Mouse (Mus musculus) limb, embryonic 13.5 days (tissue): Measurements from ENCODE around the gene Adipoq. TPM values are rescaled to one million over a fixed set of nuclear protein-coding genes. Genes with fewer than 3 reads are reported as not detected.
A peak's percentile ranks its signal among the peaks of the same experiment; 100 is the strongest.

Experiments
- ATAC-seq: fragments of 200-750 bp; cut with Nextera tagmentation; 2 replicates; pipeline ENCODE4 v1.8.0; 2017; ENCODE audit warnings: low read depth, moderate number of reproducible peaks, moderate TSS enrichment; ENCODE audit not compliant: low FRiP score
- H3K27ac ChIP-seq: fragments of 300-500 bp; sonication (generic); 2 replicates; pipeline ENCODE4 v1.5.1; 2015; ENCODE audit warnings: inconsistent platforms, mild to moderate bottlenecking, moderate library complexity
- H3K27me3 ChIP-seq: fragments of 300-500 bp; sonication (generic); 2 replicates; pipeline ENCODE4 v1.6.1; 2015; ENCODE audit warnings: mild to moderate bottlenecking, inconsistent platforms
- H3K36me3 ChIP-seq: fragments of 300-500 bp; sonication (generic); 2 replicates; pipeline ENCODE4 v1.6.1; 2015; ENCODE audit warnings: inconsistent platforms, mild to moderate bottlenecking, moderate library complexity
- H3K4me1 ChIP-seq: fragments of 300-500 bp; sonication (generic); 2 replicates; pipeline ENCODE4 v1.6.1; 2015; ENCODE audit warnings: inconsistent platforms
- H3K4me2 ChIP-seq: fragments of 300-500 bp; sonication (generic); replicated peaks from 2 replicates; pipeline ENCODE4 v1.6.1; 2015; ENCODE audit warnings: inconsistent platforms, mild to moderate bottlenecking, moderate library complexity
- H3K4me3 ChIP-seq: fragments of 300-500 bp; sonication (generic); 2 replicates; pipeline ENCODE4 v1.5.1; 2015; ENCODE audit warnings: moderate library complexity, mild to moderate bottlenecking, inconsistent platforms
- H3K9ac ChIP-seq: fragments of 300-500 bp; sonication (generic); 2 replicates; pipeline ENCODE4 v1.6.1; 2015; ENCODE audit warnings: mild to moderate bottlenecking, inconsistent platforms
- H3K9me3 ChIP-seq: fragments of 300-500 bp; sonication (generic); 2 replicates; pipeline ENCODE4 v1.6.1; 2016; ENCODE audit warnings: inconsistent platforms
- WGBS: fragments of 180-500 bp; shearing (Covaris S2); methylation state at CpG from one replicate; pipeline ENCODE4 v1.1.7; 2015; 5-methylcytosine and 5-hydroxymethylcytosine counted together
- polyA plus RNA-seq: library from polyadenylated mRNA; unstranded; fragments of >200 nt; fragmentation: Nextera tagmentation; extraction: Ambion mirVana; gene quantifications from 2 replicates; pipeline ENCODE4 v1.2.1, GENCODE M21; 2015

The Adipoq gene
- polyA plus RNA-seq, 1 experiment from 2014 or later: 0.11 TPM

DNA sequence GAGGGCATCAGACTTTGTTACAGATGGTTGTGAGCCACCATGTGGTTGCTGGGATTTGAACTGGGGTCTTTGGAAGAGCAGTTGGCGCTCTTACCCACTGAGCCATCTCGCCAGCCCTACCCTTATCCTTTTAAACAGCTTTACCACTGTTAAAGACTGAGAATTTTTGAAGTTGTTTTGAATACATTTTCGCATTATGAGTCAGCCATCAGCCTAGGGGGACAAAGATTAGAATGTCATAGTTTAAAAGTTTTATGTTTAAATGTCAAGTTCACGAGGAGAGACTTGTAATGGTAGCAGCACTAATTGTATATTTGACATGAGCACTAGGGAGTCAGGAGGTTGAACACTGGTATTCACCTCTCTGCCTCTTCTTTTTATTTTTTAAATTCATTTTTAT, 23.2 kb upstream of the Adipoq start:
- Histone ChIP-seq H3K4me3 (no peak overlapping the region), H3K4me2 (no peak overlapping the region), H3K9ac (no peak overlapping the region), H3K9me3 (no peaks in the 10 kb centered on the region), H3K27me3 (no peaks in the 10 kb centered on the region), H3K4me1 (peaks cover 7% of the 10 kb centered on the region), H3K27ac (no peak overlapping the region), H3K36me3 (peaks cover 47% of the 10 kb centered on the region)
- ATAC-seq: no peak
- 93% methylated on average over 4 of the region's 4 CpGs for WGBS

DNA sequence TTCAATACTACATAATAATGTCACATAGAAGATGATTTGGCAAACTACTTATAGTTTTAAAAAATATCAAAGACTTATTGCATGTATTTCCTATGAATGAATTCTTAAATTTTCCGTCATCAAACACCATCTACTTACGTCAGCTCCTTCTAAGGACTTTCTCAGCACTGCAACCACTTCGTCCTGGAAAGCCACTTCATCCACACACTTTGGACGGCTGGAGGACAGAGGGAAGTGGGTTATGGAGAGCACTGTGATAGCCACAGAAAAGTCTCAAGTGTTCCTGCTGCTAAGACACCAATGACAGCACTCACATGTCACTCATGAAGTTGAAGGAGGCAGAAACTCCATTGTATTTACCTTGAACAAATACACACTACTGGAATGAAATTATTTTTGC, 21.9 kb upstream of the Adipoq start:
- no peak overlapping the region for H3K9ac ChIP-seq
- H3K4me3 ChIP-seq: no peak overlapping the region
- H3K9me3 ChIP-seq: no peaks in the 10 kb centered on the region
- no peak overlapping the region for H3K4me2 ChIP-seq
- H3K27me3 ChIP-seq: no peaks in the 10 kb centered on the region
- peaks cover 42% of the 10 kb centered on the region for H3K36me3 ChIP-seq
- 92% methylated on average over 4 of the region's 4 CpGs for WGBS
- H3K27ac ChIP-seq: no peak overlapping the region
- H3K4me1 ChIP-seq: peaks cover 14% of the 10 kb centered on the region
- ATAC-seq: no peak

DNA sequence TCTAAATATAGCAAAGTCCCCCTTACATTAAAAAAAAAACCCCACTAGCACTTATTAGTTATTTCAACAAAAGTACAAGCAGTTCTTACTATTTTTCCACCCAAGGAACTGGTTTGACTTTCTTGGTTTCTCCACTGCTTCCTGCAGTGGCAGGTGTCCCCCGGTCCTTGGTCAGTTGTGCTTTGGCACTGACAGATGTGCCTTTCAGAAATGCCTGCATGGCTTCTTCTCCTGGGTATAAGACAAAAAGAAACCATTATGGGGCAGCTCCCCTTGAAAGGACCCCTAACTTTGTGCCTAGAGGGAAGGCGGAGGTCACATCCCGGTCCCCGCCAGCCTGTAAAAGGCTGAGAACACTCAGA, 19.0 kb upstream of the Adipoq start:
- peak overlapping the region; percentile 86 for H3K4me2 ChIP-seq
- WGBS: under 1% methylated on average over 4 of the region's 4 CpGs
- no peaks in the 10 kb centered on the region for H3K27me3 ChIP-seq
- peaks cover 19% of the 10 kb centered on the region for H3K36me3 ChIP-seq
- peak overlapping the region; percentile 89 for H3K9ac ChIP-seq
- ATAC-seq: peak; percentile 20; the same call in 1 of the 2 replicates
- peak overlapping the region; percentile 75 for H3K4me3 ChIP-seq
- H3K27ac ChIP-seq: peak overlapping the region; percentile 98
- no peaks in the 10 kb centered on the region for H3K9me3 ChIP-seq
- peaks cover 14% of the 10 kb centered on the region for H3K4me1 ChIP-seq

DNA sequence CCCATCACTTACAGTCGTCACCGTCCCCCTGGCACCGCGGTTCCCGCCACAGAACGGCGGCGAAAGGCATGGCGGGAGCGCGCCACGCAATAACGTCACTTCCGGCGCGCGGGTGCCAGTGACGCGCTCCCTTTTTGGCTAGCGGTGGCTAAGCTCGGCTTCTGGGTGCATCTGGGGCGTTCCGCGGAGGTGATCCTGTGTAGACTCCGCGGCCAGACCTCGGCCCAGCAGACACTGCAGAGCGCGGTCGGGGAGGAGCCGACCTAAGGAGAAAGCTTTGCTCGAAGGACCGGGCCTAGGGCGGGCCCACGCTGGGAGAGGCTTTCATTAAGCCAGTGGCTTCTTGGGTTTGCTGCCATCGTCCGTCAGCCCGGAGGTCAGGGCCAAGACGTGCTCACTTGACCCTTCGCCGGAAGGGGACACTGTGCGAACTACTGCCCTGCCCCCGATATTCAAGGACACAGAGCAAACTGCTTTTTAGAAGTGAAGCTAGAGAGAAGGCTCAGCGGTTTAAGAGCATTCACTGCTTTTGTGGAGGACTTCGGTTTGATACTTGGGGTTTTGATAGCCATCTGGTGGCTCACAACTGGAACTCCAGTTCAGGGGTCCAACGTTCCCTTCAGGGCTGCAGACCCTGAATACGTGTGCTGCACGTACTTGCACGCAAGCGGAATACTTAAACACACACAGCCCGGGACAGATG, 18.5 kb upstream of the Adipoq start, which contains the start of gene Rfc4:
TSS of gene Rfc4 (minus strand) at position 65 of the 703 bp plus-strand sequence.
- H3K9me3 ChIP-seq: no peaks in the 10 kb centered on the region
- H3K9ac ChIP-seq: peak within 1 kb of the TSS; percentile 89
- peak within 1 kb of the TSS; percentile 75 for H3K4me3 ChIP-seq
- H3K4me2 ChIP-seq: peak within 1 kb of the TSS; percentile 86
- peak within 1 kb of the TSS; percentile 98 for H3K27ac ChIP-seq
- peaks cover 13% of the 10 kb centered on the region for H3K36me3 ChIP-seq
- ATAC-seq: peak; percentile 93
- no peaks in the 10 kb centered on the region for H3K27me3 ChIP-seq
- WGBS: under 1% methylated on average over 51 of the region's 51 CpGs
- H3K4me1 ChIP-seq: peaks cover 14% of the 10 kb centered on the region

DNA sequence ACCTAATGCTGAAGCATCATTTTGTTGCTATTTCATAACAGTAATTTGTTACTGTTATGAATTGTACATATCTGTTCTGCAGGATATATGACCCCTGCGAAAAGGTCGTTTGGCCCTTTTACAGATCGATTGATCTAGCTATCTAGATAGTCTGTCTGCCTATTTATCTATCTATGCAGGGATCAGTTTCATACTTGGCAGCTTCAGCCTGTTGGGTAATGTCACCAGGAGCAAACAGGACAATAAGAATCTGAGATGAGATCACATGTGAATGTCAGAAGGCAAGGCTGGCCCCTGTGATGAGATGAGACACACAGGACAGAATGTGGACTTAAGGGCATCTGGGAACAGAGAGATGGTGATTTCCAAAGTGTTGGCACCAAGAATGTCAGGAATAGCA, 16.0 kb upstream of the Adipoq start:
- H3K4me3 ChIP-seq: no peak overlapping the region
- H3K36me3 ChIP-seq: no peaks in the 10 kb centered on the region
- no peaks in the 10 kb centered on the region for H3K27me3 ChIP-seq
- no peak overlapping the region for H3K4me2 ChIP-seq
- H3K4me1 ChIP-seq: peaks cover 14% of the 10 kb centered on the region
- H3K27ac ChIP-seq: no peak overlapping the region
- 90% methylated on average over 3 of the region's 3 CpGs for WGBS
- ATAC-seq: no peak
- H3K9ac ChIP-seq: no peak overlapping the region
- H3K9me3 ChIP-seq: no peaks in the 10 kb centered on the region

DNA sequence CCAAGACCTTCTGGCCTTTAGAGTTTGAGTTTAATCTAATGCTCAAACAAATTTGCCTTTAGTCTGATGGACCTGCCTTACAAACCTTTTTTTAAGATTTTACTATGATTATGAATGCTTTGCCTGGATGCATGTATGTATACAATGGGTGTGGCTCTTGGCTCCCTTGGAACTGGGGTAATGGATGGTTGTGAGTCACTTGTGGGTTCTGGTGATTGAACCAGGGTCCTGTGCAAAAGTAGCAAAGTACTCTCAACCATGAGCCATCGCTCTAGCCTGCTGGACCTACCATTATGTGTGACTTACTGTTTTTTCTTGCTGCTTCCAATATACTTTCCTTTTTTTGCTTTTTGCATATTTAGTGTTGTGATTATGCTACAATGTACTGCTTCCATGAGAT, 14.0 kb upstream of the Adipoq start:
- H3K9me3 ChIP-seq: no peaks in the 10 kb centered on the region
- 90% methylated on average over 1 of the region's 1 CpGs for WGBS
- ATAC-seq: no peak
- H3K27ac ChIP-seq: no peak overlapping the region
- H3K4me1 ChIP-seq: peaks cover 7% of the 10 kb centered on the region
- no peak overlapping the region for H3K9ac ChIP-seq
- no peaks in the 10 kb centered on the region for H3K27me3 ChIP-seq
- no peaks in the 10 kb centered on the region for H3K36me3 ChIP-seq
- no peak overlapping the region for H3K4me3 ChIP-seq
- no peak overlapping the region for H3K4me2 ChIP-seq

DNA sequence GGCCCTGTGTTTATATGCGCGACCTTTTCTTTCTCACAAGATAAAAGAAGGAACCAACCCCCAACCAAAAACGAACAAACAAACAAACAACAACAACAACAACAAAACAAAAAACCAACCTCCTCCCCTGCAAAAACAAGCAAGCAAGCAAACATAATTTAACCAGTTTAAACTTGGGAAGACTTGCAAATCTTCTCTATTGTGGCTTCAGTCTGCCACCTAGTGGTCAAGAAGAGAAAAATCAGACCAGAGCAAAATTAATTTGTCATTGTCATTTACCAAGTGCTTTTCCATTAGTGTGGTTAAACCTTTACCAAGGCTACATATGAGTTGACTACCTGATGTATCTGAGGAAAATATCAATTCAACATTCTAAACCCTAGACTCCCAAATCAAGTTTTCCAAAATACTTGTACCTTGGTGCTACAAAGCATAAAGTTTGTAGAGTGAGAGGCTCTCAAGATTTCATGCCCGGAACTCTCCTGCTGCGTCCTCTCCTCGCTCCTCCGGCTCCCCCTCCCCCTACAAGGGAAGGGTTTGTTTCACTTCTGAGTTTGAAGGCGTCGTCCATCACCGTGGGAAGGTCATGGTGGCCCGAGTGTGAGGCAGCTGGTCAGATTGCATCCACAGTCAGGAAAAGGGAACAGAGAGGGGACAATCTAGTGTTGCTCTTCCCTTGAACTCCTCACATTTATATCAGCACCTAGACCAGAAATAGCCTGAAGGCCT, 10.8 kb upstream of the Adipoq start:
- H3K36me3 ChIP-seq: no peaks in the 10 kb centered on the region
- no peaks in the 10 kb centered on the region for H3K27me3 ChIP-seq
- H3K27ac ChIP-seq: no peak overlapping the region
- H3K9me3 ChIP-seq: no peaks in the 10 kb centered on the region
- H3K4me2 ChIP-seq: no peak overlapping the region
- no peak for ATAC-seq
- H3K9ac ChIP-seq: no peak overlapping the region
- no peak overlapping the region for H3K4me3 ChIP-seq
- WGBS: 21% methylated on average over 11 of the region's 11 CpGs
- H3K4me1 ChIP-seq: no peaks in the 10 kb centered on the region

DNA sequence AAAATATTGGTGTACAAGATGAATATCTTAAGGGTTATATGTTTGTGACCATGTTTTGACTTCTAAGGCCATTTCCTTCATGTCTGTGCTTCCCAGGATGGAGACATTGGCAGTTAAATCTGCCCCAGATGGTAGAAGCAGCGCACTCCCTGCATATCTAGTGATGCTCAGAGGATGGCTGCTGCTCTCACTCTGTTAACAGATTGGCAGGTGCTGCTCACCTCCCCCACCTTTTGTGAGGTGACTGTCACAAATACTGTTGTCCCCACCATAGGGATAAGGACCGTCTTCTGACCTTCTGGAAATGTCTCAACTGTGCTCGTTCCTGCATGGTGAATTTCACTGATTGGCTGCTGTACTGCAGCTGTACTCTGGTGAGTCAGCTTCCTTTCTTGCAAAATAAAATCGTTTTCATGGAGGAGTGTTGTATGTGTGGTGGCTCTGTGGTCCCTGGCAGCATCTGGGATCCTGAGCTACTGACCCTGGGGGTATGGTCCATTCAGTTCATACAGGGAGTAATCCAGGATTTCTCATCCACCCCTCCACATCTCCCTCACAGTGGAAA, 9.8 kb upstream of the Adipoq start:
- H3K27ac ChIP-seq: no peak overlapping the region
- H3K27me3 ChIP-seq: no peaks in the 10 kb centered on the region
- H3K4me3 ChIP-seq: no peak overlapping the region
- no peak overlapping the region for H3K4me2 ChIP-seq
- ATAC-seq: no peak
- WGBS: 59% methylated on average over 4 of the region's 4 CpGs
- H3K4me1 ChIP-seq: no peaks in the 10 kb centered on the region
- no peak overlapping the region for H3K9ac ChIP-seq
- H3K9me3 ChIP-seq: no peaks in the 10 kb centered on the region
- H3K36me3 ChIP-seq: no peaks in the 10 kb centered on the region

DNA sequence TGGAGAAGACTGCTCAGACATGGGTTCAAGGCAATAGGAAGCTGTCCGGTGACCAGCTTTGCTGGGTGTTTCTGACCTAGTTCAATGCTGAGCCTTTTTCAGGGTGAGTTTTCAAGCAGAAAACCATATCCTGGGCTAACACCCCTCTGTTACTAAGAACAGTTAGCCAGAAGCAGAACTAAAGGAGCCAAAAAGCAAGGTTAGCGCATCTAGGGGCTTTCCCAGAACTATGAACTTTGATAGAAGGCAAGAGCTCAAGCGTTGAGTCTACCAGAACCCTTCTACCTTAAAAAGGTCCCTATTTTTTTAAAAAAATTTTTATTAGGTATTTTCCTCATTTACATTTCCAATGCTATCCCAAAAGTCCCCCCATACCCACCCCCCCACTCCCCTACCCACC, 5.4 kb upstream of the Adipoq start:
- no peak overlapping the region for H3K4me2 ChIP-seq
- no peak overlapping the region for H3K4me3 ChIP-seq
- H3K4me1 ChIP-seq: no peaks in the 10 kb centered on the region
- no peaks in the 10 kb centered on the region for H3K27me3 ChIP-seq
- no peaks in the 10 kb centered on the region for H3K36me3 ChIP-seq
- WGBS: 90% methylated on average over 3 of the region's 3 CpGs
- no peak overlapping the region for H3K27ac ChIP-seq
- no peaks in the 10 kb centered on the region for H3K9me3 ChIP-seq
- ATAC-seq: no peak
- H3K9ac ChIP-seq: no peak overlapping the region

DNA sequence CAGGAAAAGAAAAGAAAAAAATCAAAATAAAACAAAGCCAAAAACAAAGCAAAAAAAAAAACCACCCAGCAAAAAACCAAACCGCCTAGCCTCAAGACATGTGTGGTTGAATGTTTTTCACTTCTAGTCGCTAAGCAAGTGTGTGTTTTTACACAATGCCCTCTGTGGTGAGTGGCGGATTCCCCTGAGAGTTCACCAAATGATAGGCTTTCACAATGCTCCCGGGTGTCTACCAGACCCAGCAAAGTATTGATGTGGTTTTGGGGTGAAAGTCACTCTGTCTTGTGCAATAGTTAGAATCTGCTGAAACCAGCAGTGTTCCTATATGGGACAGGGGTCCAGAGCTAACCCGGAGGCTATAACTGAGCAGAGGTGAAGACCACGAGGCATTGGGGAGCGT, 2.0 kb upstream of the Adipoq start:
- 86% methylated on average over 7 of the region's 7 CpGs for WGBS
- no peak overlapping the region for H3K4me2 ChIP-seq
- no peak for ATAC-seq
- H3K36me3 ChIP-seq: no peaks in the 10 kb centered on the region
- no peak overlapping the region for H3K9ac ChIP-seq
- no peaks in the 10 kb centered on the region for H3K27me3 ChIP-seq
- H3K4me1 ChIP-seq: no peaks in the 10 kb centered on the region
- H3K9me3 ChIP-seq: no peaks in the 10 kb centered on the region
- H3K27ac ChIP-seq: no peak overlapping the region
- no peak overlapping the region for H3K4me3 ChIP-seq

DNA sequence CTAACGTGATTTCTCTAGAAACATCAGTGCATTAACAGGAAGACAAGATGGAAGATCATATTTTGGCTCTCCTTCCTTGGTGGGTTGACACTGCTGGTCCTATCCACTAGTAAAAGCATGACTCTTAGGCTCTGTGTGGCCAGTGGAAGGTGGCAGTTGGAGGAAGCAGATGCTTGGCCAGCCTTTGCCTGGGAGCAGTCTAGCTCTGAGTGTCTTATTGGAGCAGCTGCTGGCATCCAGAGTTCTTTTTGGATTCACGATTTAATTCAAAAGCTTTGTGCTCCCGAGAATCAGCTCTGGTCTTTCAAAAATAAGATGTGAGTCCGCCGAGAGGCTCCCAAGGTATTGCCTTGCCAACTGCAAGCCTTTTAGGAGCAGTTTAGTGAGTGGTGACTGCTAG, 1.1 kb upstream of the Adipoq start:
- H3K4me3 ChIP-seq: no peak overlapping the region
- no peaks in the 10 kb centered on the region for H3K27me3 ChIP-seq
- no peak overlapping the region for H3K4me2 ChIP-seq
- H3K36me3 ChIP-seq: no peaks in the 10 kb centered on the region
- WGBS: 63% methylated on average over 5 of the region's 5 CpGs
- ATAC-seq: no peak
- H3K9ac ChIP-seq: no peak overlapping the region
- H3K27ac ChIP-seq: no peak overlapping the region
- H3K4me1 ChIP-seq: no peaks in the 10 kb centered on the region
- no peaks in the 10 kb centered on the region for H3K9me3 ChIP-seq

DNA sequence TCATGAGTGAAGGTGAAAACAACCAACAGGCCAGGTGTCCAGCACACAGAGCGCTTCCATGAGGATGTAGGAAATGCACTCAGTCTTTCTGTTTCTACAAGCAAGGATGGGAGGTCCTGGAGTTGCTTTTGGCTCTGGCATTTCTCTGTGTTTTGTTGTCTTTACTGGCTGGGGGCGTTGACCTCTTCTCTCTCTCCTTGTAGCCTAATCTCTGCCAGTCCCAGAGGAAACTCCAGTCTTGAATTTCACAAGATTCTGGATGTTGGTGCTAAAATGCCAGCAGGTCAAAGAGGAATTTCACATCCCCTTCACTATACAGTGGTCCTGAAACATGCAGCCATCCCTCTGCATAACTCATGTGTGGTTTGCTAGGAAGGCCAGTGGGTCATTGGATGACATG, 2.6 kb downstream of the Adipoq start:
- WGBS: 70% methylated on average over 2 of the region's 2 CpGs
- no peak for ATAC-seq

More for the DNA sequence above, 2.6 kb downstream of the Adipoq start:
- Histone ChIP-seq H3K9ac (no peak overlapping the region), H3K4me3 (no peak overlapping the region), H3K27me3 (no peaks in the 10 kb centered on the region), H3K4me2 (no peak overlapping the region), H3K4me1 (no peaks in the 10 kb centered on the region), H3K27ac (no peak overlapping the region), H3K9me3 (no peaks in the 10 kb centered on the region), H3K36me3 (no peaks in the 10 kb centered on the region)
